Mouse (Mus musculus) hindbrain, embryonic 14.5 days (tissue): Measurements from ENCODE around the gene Serpina3f. TPM values are rescaled to one million over a fixed set of nuclear protein-coding genes. Genes with fewer than 3 reads are reported as not detected.

Source experiments
- ATAC-seq: fragments of 200-750 bp; cut with Nextera tagmentation; 2 replicates; pipeline ENCODE4 v1.8.0; 2017; ENCODE audit warnings: moderate number of reproducible peaks, mild to moderate bottlenecking, moderate TSS enrichment, moderate library complexity; ENCODE audit not compliant: low FRiP score
- DNase-seq: peaks from one replicate; pipeline ENCODE4 v3.0.0-alpha.2; 2015; ENCODE audit warnings: low spot score
- H3K27ac ChIP-seq: fragments of 300-500 bp; sonication (generic); 2 replicates; pipeline ENCODE4 v1.5.1; 2014; ENCODE audit warnings: mild to moderate bottlenecking, moderate library complexity
- H3K27me3 ChIP-seq: fragments of 300-500 bp; sonication (generic); 2 replicates; pipeline ENCODE4 v1.6.1; 2014; ENCODE audit warnings: mild to moderate bottlenecking, low read length, mixed read lengths; ENCODE audit not compliant: control insufficient read depth, insufficient read depth
- H3K36me3 ChIP-seq: fragments of 300-500 bp; sonication (generic); replicated peaks from 2 replicates; pipeline ENCODE4 v1.6.1; 2014; ENCODE audit not compliant: control insufficient read depth, insufficient read depth
- H3K4me1 ChIP-seq: fragments of 300-500 bp; sonication (generic); replicated peaks from 2 replicates; pipeline ENCODE4 v1.6.1; 2014; ENCODE audit warnings: antibody characterized with exemption, low read length, mixed read lengths; ENCODE audit not compliant: control insufficient read depth, insufficient read depth
- H3K4me2 ChIP-seq: fragments of 300-500 bp; sonication (generic); replicated peaks from 2 replicates; pipeline ENCODE4 v1.6.1; 2014; ENCODE audit warnings: mild to moderate bottlenecking, moderate library complexity
- H3K4me3 ChIP-seq: fragments of 300-500 bp; sonication (generic); replicated peaks from 2 replicates; pipeline ENCODE4 v1.5.1; 2014; ENCODE audit warnings: mild to moderate bottlenecking, low read length
- H3K9ac ChIP-seq: fragments of 300-500 bp; sonication (generic); 2 replicates; pipeline ENCODE4 v1.6.1; 2014
- H3K9me3 ChIP-seq: fragments of 300-500 bp; sonication (generic); 2 replicates; pipeline ENCODE4 v1.6.1; 2016; ENCODE audit warnings: low read length; ENCODE audit not compliant: control insufficient read depth
- WGBS: fragments of 180-500 bp; shearing (Covaris S2); extraction: QIAGEN DNeasy Blood & Tissue Kit; methylation state at CpG from one replicate; pipeline ENCODE4 v1.1.7; 2014; 5-methylcytosine and 5-hydroxymethylcytosine counted together
- polyA plus RNA-seq: library from polyadenylated mRNA; unstranded; fragments of >200 nt; fragmentation: Nextera tagmentation; extraction: Ambion mirVana; gene quantifications from 2 replicates; pipeline ENCODE4 v1.2.1, GENCODE M21; 2014

The Serpina3f gene
- polyA plus RNA-seq, 1 experiment from 2014 or later, result 0.19 TPM

DNA sequence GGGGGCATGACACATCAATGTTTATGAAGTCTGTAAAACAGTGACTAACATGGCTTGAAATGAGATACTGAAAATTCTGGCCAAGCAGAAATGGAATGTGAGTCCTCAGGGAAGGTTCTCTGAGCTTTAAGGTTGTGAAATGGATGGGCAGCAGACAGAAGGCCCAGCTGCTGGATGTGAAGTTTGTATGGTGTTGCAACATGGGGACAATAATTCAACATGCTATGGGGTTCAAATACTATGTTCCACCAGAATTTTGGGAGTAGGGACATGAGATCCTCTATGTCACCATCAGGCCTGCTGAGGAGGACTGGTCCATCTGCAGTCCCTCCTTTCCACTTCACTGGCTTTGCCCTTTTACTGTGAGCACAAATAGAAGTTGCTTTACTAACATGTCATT lies 29.0 kb downstream of the Serpina3f start:
- H3K4me3 ChIP-seq, result no peak overlapping the region
- DNase-seq (no peak), ATAC-seq (no peak)
- H3K27me3 ChIP-seq, result no peaks in the 10 kb centered on the region
- H3K4me2 ChIP-seq, result no peak overlapping the region
- no peak overlapping the region for H3K27ac ChIP-seq
- H3K9ac ChIP-seq, result no peak overlapping the region
- H3K36me3 ChIP-seq, result no peaks in the 10 kb centered on the region
- H3K9me3 ChIP-seq, result no peaks in the 10 kb centered on the region
- no peaks in the 10 kb centered on the region; the same call in 1 of the 2 replicates for H3K4me1 ChIP-seq

DNA sequence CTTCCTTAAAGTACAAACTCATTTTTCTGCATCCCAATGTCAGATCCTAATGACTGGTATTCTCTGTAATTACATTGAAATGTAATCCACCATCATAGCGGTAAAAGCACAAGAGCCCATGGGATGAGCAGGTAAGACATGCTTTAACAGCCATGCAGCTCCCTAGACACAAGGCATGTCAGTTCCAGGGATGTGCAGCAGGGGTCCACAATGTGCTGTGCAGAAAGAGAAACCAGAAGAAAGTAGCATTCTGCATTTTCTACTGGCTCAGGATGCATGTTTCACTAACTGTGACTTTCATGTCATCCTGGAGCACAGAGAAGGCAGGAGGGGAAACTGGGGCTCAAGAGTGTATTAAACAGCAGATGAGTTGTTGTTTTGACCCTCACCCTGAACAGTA lies 30.7 kb downstream of the Serpina3f start:
- no peak overlapping the region for H3K9ac ChIP-seq
- H3K4me1 ChIP-seq, result no peaks in the 10 kb centered on the region; the same call in 1 of the 2 replicates
- H3K27me3 ChIP-seq, result no peaks in the 10 kb centered on the region
- no peaks in the 10 kb centered on the region for H3K9me3 ChIP-seq
- H3K36me3 ChIP-seq, result no peaks in the 10 kb centered on the region
- no peak for DNase-seq
- 69% methylated on average over 1 of the region's 1 CpGs for WGBS
- H3K27ac ChIP-seq, result no peak overlapping the region
- no peak for ATAC-seq
- no peak overlapping the region for H3K4me2 ChIP-seq
- H3K4me3 ChIP-seq, result no peak overlapping the region

GRCm38 (mm10) chr12:104245595-104245994 lies 31.3 kb downstream of the Serpina3f start:
- WGBS, result 76% methylated on average over 3 of the region's 3 CpGs
- Histone ChIP-seq H3K27ac (no peak overlapping the region), H3K4me2 (no peak overlapping the region), H3K27me3 (no peaks in the 10 kb centered on the region), H3K9me3 (no peaks in the 10 kb centered on the region), H3K9ac (no peak overlapping the region), H3K36me3 (no peaks in the 10 kb centered on the region), H3K4me3 (no peak overlapping the region), H3K4me1 (no peaks in the 10 kb centered on the region; the same call in 1 of the 2 replicates)
- no peak for DNase-seq
- ATAC-seq, result no peak

DNA sequence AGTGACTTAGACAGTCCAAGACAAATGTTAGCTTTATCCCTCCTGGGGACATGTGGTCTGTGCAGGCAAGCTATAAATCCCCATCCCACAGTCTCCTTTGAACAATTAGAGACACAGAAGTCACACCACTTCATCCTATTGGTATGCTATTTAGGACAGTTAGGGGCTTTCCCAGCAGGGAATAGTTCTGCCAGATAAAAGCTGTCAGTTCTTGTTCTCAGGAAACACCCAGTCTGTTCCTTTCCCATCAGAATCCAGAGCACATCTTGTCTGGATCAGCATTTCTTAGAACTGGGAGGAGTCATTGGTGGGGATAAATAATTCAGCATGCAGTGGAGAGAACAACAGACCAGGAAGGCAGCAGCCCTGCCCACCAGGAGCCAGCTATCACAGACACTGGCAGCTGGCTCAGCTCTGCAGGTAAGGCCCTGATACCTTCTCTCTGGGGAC lies 33.2 kb downstream of the Serpina3f start:
- H3K36me3 ChIP-seq, result no peaks in the 10 kb centered on the region
- H3K9me3 ChIP-seq, result no peaks in the 10 kb centered on the region
- H3K4me1 ChIP-seq, result no peaks in the 10 kb centered on the region; the same call in 1 of the 2 replicates
- no peak overlapping the region for H3K4me3 ChIP-seq
- ATAC-seq, result peak; percentile 57; the same call in 1 of the 2 replicates
- no peak overlapping the region for H3K4me2 ChIP-seq
- no peak for DNase-seq
- no peak overlapping the region for H3K9ac ChIP-seq
- no peaks in the 10 kb centered on the region for H3K27me3 ChIP-seq
- no peak overlapping the region for H3K27ac ChIP-seq

- DNase-seq (no peak), ATAC-seq (0 out of 2 replicates have a peak, but pooled peaks have one; percentile 31)
- Histone ChIP-seq H3K9ac (no peak overlapping the region), H3K4me3 (no peak overlapping the region), H3K27me3 (no peaks in the 10 kb centered on the region), H3K36me3 (no peaks in the 10 kb centered on the region), H3K27ac (no peak overlapping the region), H3K4me1 (no peaks in the 10 kb centered on the region; the same call in 1 of the 2 replicates), H3K4me2 (no peak overlapping the region), H3K9me3 (no peaks in the 10 kb centered on the region)
- WGBS, result 75% methylated on average over 3 of the region's 3 CpGs
Measured at GRCm38 (mm10) chr12:104248231-104248630, 33.9 kb downstream of the Serpina3f start.

GRCm38 (mm10) chr12:104261041-104261440 lies 46.7 kb downstream of the Serpina3f start:
- Histone ChIP-seq H3K27ac (no peak overlapping the region), H3K9ac (no peak overlapping the region), H3K9me3 (no peaks in the 10 kb centered on the region), H3K27me3 (no peaks in the 10 kb centered on the region), H3K4me2 (no peak overlapping the region), H3K4me1 (no peaks in the 10 kb centered on the region), H3K4me3 (no peak overlapping the region), H3K36me3 (no peaks in the 10 kb centered on the region)
- 73% methylated on average over 3 of the region's 3 CpGs for WGBS
- ATAC-seq (no peak), DNase-seq (no peak)

DNA sequence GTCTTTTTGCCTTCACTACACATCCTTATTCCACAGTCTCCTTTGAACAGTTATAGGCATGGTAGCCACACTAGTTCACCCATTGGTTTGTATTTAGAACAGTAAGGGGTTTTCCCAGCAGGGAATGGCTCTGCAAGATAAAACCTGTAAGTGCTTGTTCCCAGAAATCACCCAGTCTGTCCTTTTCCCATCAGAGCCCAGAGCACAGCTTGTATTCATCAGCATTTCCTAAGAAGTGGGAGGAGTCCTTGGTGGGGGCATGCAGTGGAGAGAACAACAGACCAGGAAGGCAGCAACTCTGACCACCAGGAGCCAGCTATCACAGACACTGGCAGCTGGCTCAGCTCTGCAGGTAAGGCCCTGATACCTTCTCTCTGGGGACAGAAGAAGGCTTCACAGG lies 48.5 kb downstream of the Serpina3f start, which contains the start of gene Serpina3i:
TSS of gene Serpina3i (plus strand) at position 260 of the 400 bp plus-strand sequence.
- no peak for ATAC-seq
- no peak within 1 kb of the TSS for H3K27ac ChIP-seq

GRCm38 (mm10) chr12:104266374-104266773 lies 52.0 kb downstream of the Serpina3f start:
- Histone ChIP-seq H3K27ac (no peak overlapping the region), H3K4me1 (no peaks in the 10 kb centered on the region), H3K27me3 (no peaks in the 10 kb centered on the region), H3K4me2 (no peak overlapping the region), H3K9ac (no peak overlapping the region), H3K36me3 (no peaks in the 10 kb centered on the region), H3K9me3 (no peaks in the 10 kb centered on the region), H3K4me3 (no peak overlapping the region)
- WGBS, result 86% methylated on average over 3 of the region's 3 CpGs
- ATAC-seq (no peak), DNase-seq (no peak)

More for the DNA sequence above, 48.5 kb downstream of the Serpina3f start, which contains the start of gene Serpina3i:
- H3K9ac ChIP-seq, result no peak within 1 kb of the TSS
- H3K4me3 ChIP-seq, result no peak within 1 kb of the TSS
- no peak within 1 kb of the TSS for H3K4me2 ChIP-seq
- no peaks in the 10 kb centered on the region for H3K9me3 ChIP-seq
- no peaks in the 10 kb centered on the region for H3K36me3 ChIP-seq
- H3K4me1 ChIP-seq, result no peaks in the 10 kb centered on the region
- DNase-seq, result no peak
- H3K27me3 ChIP-seq, result no peaks in the 10 kb centered on the region
